Mouse (Mus musculus): ENCODE results near the gene Wdr1. TPM values are rescaled to one million over a fixed set of nuclear protein-coding genes. Genes with fewer than 3 reads are reported as not detected.
"Not testable (repeated sequence)": the region's sequence is repeated elsewhere in the genome, so short reads cannot be mapped to it uniquely, and the experiment has no call there.

The Wdr1 gene
- polyA plus RNA-seq, 1 experiment from 2014 or later = 210 TPM

DNA sequence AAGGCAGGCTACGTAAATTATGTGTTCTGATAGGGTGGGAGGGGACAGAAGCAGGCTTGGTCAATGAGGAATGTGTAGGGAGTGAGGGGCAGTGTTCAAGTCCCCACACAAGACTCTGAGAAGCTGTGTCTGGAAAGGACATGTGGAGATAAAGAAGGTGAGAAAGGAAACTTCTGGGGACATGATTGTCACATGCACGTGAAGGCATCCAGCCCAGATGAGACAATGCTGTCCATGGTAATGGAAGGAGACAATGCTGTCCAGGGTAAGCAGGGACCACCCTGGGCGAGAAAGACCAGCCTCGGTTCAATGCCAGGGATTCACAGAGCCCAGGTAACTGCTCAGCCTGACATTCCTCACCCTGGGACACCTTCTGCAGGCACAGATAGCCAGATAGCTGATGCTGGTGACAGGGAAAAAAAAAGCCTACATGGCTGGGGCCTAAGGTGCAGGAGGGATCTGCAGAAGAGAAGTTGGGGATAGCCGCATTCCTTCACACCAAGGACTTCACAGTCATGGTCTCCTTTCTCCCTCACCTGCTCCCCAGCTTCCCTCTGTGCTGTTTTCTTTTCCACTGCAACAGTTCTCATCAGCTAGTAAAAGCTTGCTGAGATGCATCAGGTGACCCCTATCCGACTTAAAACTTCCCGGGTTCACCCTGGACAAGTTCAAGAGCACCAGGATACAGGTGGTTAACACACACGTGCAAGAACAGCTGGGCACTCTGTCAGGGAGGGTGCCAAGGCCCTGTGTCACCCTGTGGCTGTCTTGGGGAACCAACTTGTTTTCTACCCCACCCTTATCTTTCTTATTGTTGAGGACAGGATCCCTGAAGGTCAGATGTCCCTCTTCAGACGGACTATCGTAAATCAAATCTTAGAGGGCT, 82.0 kb downstream of the Wdr1 start:
- H3K27ac ChIP-seq (ENCODE audit: low read depth, low read length) = peak overlapping the region; percentile 56; the same call in 1 of the 2 replicates
- H3K4me3 ChIP-seq (ENCODE audit: low read length) = peak overlapping the region; percentile 34
- 69% methylated on average over 10 of the region's 10 CpGs for WGBS
- no peaks in the 10 kb centered on the region for H3K27me3 ChIP-seq (ENCODE audit: control insufficient read depth, insufficient read depth, low read length)
- no peaks in the 10 kb centered on the region for H3K36me3 ChIP-seq (ENCODE audit: control insufficient read depth, insufficient read depth, low read length)
- H3K9ac ChIP-seq (ENCODE audit: low read depth, low read length) = no peak overlapping the region
- ATAC-seq (ENCODE audit: low FRiP score, low TSS enrichment) = no peak
- peak overlapping the region; percentile 47 for H3K4me2 ChIP-seq (replicated peaks; ENCODE audit: low read depth, low read length)
- H3K4me1 ChIP-seq (ENCODE audit: control insufficient read depth, insufficient read depth, low read length) = peaks cover 21% of the 10 kb centered on the region; the same call in 1 of the 2 replicates
- H3K9me3 ChIP-seq (ENCODE audit: control insufficient read depth, low read length) = no peaks in the 10 kb centered on the region

DNA sequence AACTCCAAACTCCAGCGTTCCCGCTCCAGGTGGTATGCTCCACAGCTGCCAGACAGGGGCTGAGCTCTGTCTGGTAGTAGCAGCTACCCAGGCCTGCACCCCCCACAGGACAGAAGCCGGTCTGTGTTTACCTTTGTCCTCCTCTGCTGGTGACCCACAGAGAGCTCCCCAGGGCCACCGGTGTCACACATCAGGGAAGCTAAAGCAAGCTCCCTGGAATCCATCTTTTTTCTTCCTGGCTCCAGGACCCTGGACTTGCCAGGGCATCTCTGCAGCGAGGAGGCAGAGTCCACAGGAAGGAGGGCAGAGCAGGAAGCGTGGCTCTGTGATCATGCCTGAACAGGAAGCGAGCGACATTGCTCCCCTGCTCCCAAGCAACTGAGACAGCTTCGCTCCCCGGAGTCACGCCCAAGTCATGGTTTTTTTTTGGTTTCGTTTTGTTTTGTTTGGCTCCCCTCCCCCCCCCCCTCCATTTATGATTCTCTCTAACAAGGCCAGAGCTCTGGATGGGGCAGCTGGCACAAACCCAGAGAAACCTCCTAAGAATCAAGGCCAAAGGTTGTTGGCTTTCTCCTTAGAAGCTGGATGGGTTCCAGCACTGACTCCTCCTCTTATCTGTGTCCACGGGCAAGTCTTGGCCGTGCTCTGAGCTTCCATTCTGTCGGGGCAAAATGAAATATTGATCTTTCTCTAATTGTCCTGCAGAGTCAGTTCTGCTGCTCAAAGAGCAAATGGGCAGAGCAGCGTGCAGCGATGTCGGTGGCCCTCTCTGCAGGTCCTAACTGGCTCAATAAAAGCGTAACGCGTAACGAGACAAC, 82.9 kb downstream of the Wdr1 start:
- Histone ChIP-seq H3K4me3 (ENCODE audit: low read length) (peak overlapping the region; percentile 34), H3K4me1 (ENCODE audit: control insufficient read depth, insufficient read depth, low read length) (peaks cover 21% of the 10 kb centered on the region; the same call in 1 of the 2 replicates), H3K9me3 (ENCODE audit: control insufficient read depth, low read length) (no peaks in the 10 kb centered on the region), H3K9ac (ENCODE audit: low read depth, low read length) (peak overlapping the region; percentile 19; the same call in 1 of the 2 replicates), H3K4me2 (replicated peaks; ENCODE audit: low read depth, low read length) (peak overlapping the region; percentile 47), H3K27ac (ENCODE audit: low read depth, low read length) (peak overlapping the region; percentile 56; the same call in 1 of the 2 replicates), H3K36me3 (ENCODE audit: control insufficient read depth, insufficient read depth, low read length) (no peaks in the 10 kb centered on the region), H3K27me3 (ENCODE audit: control insufficient read depth, insufficient read depth, low read length) (no peaks in the 10 kb centered on the region)
- ATAC-seq (ENCODE audit: low FRiP score, low TSS enrichment) = peak; percentile 72
- WGBS = 4% methylated on average over 22 of the region's 22 CpGs

DNA sequence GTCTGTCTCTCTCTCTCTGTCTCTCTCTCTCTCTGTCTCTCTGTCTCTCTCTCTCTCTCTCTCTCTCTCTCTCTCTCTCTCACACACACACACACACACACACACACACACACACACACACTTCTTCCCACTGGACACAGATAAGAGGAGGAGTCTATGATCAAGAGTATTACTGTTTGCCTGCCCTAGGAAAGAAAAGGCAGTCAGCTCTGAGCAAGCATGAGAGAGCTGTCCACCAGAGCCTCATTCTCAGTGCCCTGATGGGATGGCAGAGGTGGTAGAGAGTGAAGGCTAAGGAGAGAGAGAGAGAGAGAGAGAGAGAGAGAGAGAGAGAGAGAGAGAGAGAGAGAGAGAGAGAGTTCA, 83.5 kb downstream of the Wdr1 start:
- peak; percentile 40; the same call in 1 of the 2 replicates for ATAC-seq (ENCODE audit: low FRiP score, low TSS enrichment)
- not testable (repeated sequence) for H3K9me3 ChIP-seq (ENCODE audit: control insufficient read depth, low read length); H3K9ac ChIP-seq (ENCODE audit: low read depth, low read length); H3K27me3 ChIP-seq (ENCODE audit: control insufficient read depth, insufficient read depth, low read length); H3K36me3 ChIP-seq (ENCODE audit: control insufficient read depth, insufficient read depth, low read length)
- Histone ChIP-seq H3K27ac (ENCODE audit: low read depth, low read length) (peak overlapping the region; percentile 56; the same call in 1 of the 2 replicates), H3K4me3 (ENCODE audit: low read length) (peak overlapping the region; percentile 34), H3K4me2 (replicated peaks; ENCODE audit: low read depth, low read length) (peak overlapping the region; percentile 47), H3K4me1 (ENCODE audit: control insufficient read depth, insufficient read depth, low read length) (peaks cover 21% of the 10 kb centered on the region; the same call in 1 of the 2 replicates)

DNA sequence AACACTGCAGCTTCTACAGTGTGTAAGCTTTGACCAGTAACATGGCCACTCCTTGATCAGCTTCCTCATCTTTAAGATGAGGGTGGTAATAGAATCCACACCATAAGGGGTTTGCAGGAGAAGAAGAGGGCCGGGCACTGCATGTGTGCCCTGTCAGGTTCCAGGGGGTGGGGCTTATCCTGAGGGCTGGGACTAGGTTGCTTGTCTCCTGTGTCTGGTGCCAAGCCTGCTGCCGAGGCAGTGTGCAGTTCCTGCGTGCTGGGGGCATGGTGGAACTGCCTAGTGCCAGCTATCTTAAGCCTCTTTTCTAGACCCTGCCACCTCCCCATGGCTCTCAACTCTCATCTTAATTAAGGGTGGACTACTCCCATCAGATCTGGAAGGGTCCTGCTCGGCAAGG, 84.0 kb downstream of the Wdr1 start:
- H3K9ac ChIP-seq (ENCODE audit: low read depth, low read length) = no peak overlapping the region

DNA sequence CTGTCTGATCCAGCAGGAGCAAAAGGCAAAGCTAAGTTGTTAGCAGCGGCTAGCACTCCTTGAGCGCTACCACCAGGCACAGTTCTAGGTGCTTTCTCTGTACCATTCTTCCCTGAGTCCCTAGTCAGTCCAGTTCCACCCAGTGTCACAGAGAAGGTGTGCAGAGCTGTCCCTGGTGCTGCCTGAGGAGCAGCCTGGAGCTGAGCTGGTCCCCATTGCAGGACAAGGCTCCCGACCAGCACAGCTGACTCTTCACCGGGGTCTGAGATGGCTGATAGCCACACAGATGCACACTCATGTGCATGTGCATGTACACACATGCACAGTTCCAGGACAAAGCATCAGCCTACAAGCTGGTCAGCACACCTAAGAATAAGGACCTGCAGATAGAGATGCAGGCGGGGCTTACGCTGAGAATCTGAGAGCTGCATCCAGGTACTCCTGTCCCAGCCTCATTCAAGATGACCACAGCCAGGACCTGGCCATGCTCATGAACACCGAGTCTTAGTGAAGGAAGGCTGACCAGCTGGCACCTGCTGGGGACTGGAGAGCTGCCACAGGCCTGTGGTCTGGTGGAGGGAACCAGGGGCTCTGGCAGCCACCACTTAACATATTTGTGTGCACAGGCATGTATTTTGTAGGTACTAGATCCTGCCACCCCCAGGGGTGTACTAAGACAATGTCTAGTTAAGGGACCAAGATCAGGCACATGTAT, 85.1 kb downstream of the Wdr1 start:
- no peak overlapping the region for H3K4me3 ChIP-seq (ENCODE audit: low read length)
- ATAC-seq (ENCODE audit: low FRiP score, low TSS enrichment) = no peak
- no peak overlapping the region for H3K27ac ChIP-seq (ENCODE audit: low read depth, low read length)
- H3K9me3 ChIP-seq (ENCODE audit: control insufficient read depth, low read length) = no peaks in the 10 kb centered on the region
- no peak overlapping the region for H3K4me2 ChIP-seq (replicated peaks; ENCODE audit: low read depth, low read length)
- H3K27me3 ChIP-seq (ENCODE audit: control insufficient read depth, insufficient read depth, low read length) = no peaks in the 10 kb centered on the region
- 85% methylated on average over 7 of the region's 7 CpGs for WGBS
- H3K36me3 ChIP-seq (ENCODE audit: control insufficient read depth, insufficient read depth, low read length) = no peaks in the 10 kb centered on the region
- peaks cover 21% of the 10 kb centered on the region; the same call in 1 of the 2 replicates for H3K4me1 ChIP-seq (ENCODE audit: control insufficient read depth, insufficient read depth, low read length)
- no peak overlapping the region for H3K9ac ChIP-seq (ENCODE audit: low read depth, low read length)

More for the DNA sequence above, 84.0 kb downstream of the Wdr1 start:
- Histone ChIP-seq H3K4me2 (replicated peaks; ENCODE audit: low read depth, low read length) (peak overlapping the region; percentile 25), H3K4me3 (ENCODE audit: low read length) (no peak overlapping the region), H3K27me3 (ENCODE audit: control insufficient read depth, insufficient read depth, low read length) (no peaks in the 10 kb centered on the region), H3K27ac (ENCODE audit: low read depth, low read length) (no peak overlapping the region), H3K4me1 (ENCODE audit: control insufficient read depth, insufficient read depth, low read length) (peaks cover 21% of the 10 kb centered on the region; the same call in 1 of the 2 replicates), H3K9me3 (ENCODE audit: control insufficient read depth, low read length) (no peaks in the 10 kb centered on the region), H3K36me3 (ENCODE audit: control insufficient read depth, insufficient read depth, low read length) (no peaks in the 10 kb centered on the region)
- WGBS = 58% methylated on average over 4 of the region's 4 CpGs
- ATAC-seq (ENCODE audit: low FRiP score, low TSS enrichment) = no peak

DNA sequence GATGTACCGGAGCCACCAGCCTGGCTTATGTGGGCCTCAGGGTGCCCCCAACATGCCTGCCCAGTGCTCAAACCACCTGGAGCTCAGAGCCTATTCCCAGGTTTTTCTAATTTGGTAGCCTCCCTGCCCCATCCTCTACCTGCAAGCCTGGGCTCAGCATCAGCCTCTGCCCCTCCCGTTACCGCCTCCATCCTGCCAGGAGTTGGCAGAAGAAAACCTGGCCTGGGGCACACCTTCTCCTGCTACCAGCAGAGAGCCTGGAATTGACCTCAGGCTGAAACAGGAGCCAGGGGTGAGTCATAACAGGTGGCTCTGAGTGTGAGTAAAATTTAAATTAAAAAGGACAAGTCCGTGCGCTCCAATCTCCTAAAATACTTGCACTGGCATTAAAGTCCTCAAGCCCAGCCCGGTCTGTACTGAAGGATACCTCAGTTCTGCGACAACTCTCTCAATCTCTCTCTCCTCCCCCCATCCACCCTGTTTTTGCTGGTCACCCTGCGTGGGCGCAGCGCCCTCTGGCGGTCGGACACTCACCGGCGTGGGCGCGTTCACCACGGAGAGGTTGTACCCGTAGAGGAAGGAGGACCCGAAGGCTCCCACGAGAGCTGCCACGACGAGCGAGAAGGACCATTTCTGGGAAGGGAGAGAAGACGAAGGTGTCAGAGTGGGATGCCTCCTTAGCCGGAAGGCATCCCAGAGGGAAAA, 86.0 kb downstream of the Wdr1 start:
- Histone ChIP-seq H3K9ac (ENCODE audit: low read depth, low read length) (no peak overlapping the region), H3K27me3 (ENCODE audit: control insufficient read depth, insufficient read depth, low read length) (no peaks in the 10 kb centered on the region), H3K9me3 (ENCODE audit: control insufficient read depth, low read length) (no peaks in the 10 kb centered on the region), H3K27ac (ENCODE audit: low read depth, low read length) (no peak overlapping the region), H3K4me1 (ENCODE audit: control insufficient read depth, insufficient read depth, low read length) (peaks cover 21% of the 10 kb centered on the region; the same call in 1 of the 2 replicates), H3K4me3 (ENCODE audit: low read length) (no peak overlapping the region), H3K4me2 (replicated peaks; ENCODE audit: low read depth, low read length) (no peak overlapping the region), H3K36me3 (ENCODE audit: control insufficient read depth, insufficient read depth, low read length) (no peaks in the 10 kb centered on the region)
- ATAC-seq (ENCODE audit: low FRiP score, low TSS enrichment) = no peak
- WGBS = 88% methylated on average over 24 of the region's 25 CpGs

Other genes with a start within 250 kb of the Wdr1 start
- gene Drd5, start 243.9 kb downstream of the Wdr1 start, polyA plus RNA-seq (2014; fragmentation: Nextera tagmentation; extraction: Ambion mirVana) = not detected in 2 replicates
- 0.40 and 1.6 TPM in 2 replicates for gene Slc2a9, start 60.1 kb downstream of the Wdr1 start, polyA plus RNA-seq (2014; fragmentation: Nextera tagmentation; extraction: Ambion mirVana)
- 16.9 and 27.7 TPM in 2 replicates for gene Zfp518b, start 121.6 kb upstream of the Wdr1 start, polyA plus RNA-seq (2014; fragmentation: Nextera tagmentation; extraction: Ambion mirVana)